Mouse (Mus musculus): Measurements from ENCODE around the gene Dkc1.

Gene Dkc1

DNA sequence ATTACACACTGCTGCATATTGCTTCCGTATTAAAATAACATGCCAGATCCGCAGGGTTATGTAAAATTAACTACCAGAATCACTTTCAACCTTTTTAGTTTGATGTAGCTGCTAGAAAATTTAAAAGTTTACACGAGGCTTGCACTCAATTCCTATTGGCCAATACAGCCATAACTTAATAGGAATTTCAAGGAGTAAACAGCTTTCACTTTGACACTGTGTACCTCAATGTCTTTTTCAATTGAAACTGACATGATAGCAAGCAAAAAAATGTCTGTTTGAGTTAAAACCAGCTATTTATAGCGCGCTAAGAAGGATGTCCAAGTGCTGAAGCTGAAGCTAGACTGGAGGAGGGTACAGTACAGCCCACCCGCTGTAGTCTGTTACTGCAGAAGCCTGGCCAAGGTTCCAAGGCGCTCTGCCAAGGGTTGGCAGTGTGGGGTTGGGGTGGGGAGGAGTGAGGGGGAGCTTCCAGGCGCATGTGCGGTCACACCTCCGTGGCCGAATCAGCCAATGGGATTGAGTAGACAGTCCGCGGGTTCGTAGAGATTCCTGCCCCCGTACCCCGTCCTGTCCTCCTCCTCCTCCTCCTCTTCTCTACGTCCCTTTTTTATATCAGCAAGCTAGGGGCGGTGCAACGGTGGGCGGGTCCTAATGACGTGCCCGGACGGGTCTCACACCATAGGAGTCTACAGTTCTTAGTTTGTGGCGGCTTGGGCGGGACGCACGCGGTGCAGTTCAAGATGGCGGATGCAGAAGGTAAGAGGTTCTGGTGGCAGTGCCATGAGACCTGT lies at the start of gene Dkc1:
Gene Dkc1, plus strand, starts transcription at position 486 of the 794 bp plus-strand sequence.
- DNase-seq (ENCODE audit: low read depth, low spot score): peak; percentile 94

DNA sequence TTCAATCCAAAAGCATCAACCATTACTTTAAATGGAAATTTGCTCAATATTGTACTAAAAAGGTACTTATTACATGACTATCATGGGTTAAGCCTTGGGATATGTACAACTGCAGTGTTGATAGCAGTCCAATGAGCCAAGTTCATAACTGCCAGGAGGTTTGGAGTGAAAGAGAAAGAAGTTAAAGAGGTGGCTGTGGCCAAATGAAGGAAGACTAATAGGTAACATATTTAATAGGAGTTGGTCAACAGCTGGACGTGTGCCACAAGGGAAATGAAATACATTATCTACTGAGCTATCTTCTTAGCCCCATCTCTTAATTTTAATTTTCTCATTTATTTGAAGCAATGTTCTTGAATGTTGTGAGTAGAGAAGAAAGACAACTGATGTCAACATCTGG lies 49.7 kb upstream of the Dkc1 start:
- DNase-seq (ENCODE audit: low read depth, low spot score): no peak

DNA sequence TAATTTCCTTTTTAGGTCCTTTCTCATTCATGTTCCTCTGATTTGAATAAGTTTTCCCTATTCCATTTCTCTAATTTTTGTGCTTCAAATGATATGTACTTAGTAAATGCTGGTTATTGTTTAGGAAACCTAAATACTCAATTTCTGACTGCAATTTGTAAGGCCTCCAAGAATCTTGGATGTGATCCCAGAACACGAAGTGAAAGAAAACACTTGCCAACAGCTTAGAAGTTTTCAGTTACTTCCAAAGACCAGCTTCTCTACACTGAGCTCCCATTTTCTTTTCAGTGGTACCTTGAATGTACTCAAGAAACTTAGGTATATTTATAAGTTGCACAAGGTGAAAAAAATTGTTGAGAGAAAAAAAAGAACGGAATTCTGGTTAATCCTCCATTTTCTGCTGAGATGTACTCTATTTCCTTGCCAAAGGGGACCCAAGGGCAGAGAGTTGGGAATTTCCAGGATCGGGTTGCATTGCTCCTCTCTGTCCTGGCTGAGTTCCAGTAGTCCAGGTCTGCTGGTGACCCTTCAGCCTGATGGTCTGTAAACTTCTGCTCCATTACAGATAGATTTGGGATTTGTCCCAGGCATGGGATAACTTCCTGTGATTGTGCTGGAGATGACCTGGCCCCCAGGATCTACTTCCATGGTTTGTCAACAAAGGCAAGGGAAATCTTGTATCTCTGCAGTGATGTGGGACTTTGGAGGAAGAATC lies 48.6 kb upstream of the Dkc1 start:
- no peak for DNase-seq (ENCODE audit: low read depth, low spot score)

DNA sequence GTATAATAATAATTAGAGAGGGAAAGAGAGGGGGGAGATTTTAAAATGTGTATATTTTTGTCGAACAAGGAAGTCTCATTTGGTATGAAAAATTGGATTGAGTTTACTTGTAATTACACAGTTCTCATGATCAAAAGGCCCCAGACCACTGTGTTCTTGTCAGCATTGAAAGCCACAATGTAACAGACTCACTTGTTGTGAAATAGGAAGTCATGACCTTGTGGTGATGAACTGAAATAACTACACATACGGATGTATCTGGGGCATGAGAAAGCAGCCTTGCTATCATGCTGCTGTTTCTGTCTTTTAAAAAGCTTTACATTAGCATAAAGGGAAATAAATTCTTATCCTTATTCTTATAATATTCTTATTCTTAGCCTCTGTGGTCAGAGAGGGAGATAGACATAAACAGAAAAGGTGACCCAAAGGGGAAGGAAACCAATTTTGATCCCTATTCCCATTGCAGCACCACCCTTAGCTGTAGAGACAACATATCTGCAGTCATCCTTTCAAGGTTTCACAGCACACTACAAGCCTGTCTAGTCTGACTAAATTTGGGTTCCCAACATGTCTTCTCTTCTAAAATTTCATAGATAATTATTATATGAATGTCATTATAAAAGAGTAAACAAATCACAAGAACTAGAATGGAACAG lies 39.4 kb upstream of the Dkc1 start:
- no peak for DNase-seq (ENCODE audit: low read depth, low spot score)

DNA sequence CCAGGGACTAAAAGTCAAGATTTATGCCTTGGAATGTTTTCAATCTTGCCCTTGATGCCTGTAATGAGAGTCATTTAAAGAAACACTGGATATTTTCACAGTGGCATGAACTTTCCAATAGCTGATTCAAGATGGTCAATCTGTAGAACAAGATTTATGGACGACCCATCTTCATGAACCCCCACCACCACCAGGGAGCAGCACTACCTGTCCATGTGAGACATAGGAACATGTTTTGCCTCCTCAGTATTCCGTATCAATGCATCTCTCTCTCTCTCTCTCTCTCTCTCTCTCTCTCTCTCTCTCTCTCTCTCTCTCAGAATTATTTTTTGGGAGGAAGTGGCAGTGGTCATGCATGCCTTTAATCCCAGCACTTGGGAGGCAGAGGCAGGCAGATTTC lies 13.3 kb upstream of the Dkc1 start:
- DNase-seq (ENCODE audit: low read depth, low spot score): peak; percentile 21

DNA sequence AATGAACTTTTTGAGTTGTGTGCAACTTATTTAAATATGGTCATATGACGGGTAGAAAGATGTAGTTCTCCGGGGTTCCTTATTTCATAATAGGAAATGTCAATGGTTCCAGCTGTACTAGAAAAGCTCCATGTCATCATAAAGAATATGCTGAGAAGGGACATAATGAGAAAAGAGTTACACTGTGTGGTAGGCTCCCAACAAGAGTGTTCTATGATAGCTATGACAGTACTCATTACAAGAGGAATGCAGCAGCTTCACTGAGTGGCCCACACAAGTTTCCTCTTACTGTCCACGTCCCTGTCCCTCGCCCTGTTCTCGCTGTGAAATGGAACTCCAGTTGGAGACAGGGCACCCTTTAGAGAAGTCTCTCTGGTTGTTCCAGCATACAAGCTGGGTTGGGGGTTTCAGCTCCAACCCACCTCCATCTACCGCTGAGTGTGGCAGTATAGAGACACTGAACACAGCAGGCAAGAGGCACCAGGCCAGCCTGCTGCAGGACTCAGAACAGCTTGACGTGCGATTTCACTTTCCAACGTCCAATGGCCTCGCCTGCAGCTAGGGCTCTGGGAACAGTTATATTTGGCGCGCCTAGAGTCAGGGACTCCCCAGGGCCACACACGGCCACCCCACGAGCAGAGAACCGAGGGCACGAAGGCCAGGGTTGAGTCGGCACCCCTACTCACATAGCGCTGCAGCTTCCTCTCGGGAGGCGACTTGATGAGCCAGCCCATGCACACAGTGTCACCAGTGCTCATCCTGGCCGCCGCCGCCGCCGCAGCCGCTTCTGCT lies 11.5 kb upstream of the Dkc1 start:
- DNase-seq (ENCODE audit: low read depth, low spot score): peak; percentile 74

DNA sequence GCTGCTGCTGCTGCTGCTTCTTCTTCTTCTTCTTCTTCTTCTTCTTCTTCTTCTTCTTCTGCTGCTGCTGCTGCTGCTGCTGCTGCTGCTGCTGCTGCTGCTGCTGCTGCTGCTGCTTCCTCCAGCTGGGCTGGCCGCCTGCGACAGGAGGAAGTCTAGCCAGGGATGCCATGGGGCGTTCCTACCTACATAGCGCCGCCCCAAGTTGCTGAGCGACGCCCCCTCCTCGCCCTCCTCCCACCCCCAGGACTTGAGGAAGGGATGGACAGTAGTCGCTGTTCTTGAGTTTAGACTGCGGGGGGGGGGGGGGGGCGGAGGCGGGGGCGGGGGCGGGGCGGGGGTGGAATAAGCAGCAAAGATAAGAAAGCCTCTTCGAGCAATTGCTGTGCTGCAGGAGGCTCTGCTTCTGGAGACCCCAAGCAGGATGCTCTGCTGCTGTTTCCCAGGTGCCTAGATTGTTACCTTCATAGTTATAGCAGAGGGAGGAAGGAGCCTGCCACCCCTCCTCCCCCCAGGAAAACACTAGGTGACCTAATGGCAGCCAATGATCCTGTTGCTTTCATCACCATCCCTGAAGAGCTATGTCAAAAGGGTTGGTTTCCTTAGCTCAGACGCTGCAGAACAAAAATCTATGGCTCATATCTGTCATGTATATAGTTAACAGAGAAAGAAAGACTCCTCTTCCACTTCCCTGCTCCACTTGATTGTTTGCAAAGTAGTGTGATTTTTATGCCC lies 10.7 kb upstream of the Dkc1 start, which contains the start of gene Gab3:
Gene Gab3, minus strand, starts transcription at position 685 of the 735 bp plus-strand sequence.
- DNase-seq (ENCODE audit: low read depth, low spot score): peak; percentile 85

DNA sequence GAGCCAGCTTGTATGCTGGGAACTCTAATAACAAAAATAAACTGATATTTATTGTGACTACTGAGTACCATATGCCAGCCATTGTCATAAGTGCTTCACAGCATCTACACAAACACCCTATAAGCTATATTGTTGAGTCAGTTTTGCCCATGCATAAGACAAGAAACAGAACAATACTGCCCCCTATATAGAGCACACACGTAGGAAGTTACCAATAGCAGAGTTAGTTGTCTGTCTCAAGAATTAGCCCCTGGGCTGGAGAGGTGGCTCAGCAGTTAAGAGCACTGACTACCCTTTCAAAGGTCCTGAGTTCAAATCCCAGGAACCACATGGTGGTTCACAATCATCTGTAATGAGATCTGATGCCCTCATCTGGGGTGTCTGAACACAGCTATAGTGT lies 10.0 kb upstream of the Dkc1 start:
- DNase-seq (ENCODE audit: low read depth, low spot score): peak; percentile 41

DNA sequence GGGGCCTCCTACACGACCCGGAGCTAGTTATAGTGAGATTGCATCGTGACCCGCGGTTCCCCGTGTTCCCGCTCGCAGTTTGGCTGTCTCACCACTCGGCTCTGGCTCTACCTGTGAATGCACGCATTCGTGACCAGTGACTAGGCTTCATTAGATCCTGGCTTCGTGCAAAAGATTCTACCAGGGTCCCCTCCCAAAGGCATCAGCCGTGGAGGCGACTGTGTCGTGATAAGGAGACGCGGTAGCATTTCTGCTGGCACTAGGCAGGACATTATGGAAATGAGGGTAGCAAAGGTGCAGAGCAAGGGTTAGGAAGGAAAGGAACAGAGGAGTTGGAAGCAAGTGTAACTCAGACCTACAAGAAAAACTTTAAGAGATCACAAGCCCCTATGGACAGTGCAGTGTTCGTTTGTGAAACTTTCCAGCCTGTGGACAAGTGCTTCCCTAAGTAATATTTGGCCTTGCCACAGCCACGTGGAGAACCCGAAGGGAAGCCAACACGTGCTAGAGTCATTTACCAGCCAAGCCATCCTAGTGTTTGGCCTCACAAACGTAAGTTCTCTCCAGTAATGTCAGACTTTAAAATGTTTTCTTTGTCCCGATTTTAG lies 613 bp downstream of the Dkc1 start:
- no peak for DNase-seq (ENCODE audit: low read depth, low spot score)

DNA sequence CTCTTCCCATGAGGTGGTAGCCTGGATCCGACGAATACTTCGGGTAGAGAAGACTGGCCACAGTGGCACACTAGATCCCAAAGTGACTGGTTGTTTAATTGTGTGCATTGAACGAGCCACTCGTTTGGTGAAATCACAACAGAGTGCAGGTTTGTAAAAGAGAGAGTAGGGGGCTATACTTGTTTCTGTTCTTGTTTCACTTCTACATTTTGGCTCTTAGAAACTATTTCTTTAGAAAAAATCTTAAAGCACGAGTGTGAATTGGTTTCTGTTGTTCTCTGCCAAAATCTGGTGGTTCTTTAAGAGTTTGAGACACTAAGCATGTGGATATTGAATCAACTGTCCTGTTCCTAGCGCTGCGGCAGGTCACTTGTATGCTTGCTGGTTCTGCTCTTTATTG lies 3.1 kb downstream of the Dkc1 start:
- DNase-seq (ENCODE audit: low read depth, low spot score): peak; percentile 32

DNA sequence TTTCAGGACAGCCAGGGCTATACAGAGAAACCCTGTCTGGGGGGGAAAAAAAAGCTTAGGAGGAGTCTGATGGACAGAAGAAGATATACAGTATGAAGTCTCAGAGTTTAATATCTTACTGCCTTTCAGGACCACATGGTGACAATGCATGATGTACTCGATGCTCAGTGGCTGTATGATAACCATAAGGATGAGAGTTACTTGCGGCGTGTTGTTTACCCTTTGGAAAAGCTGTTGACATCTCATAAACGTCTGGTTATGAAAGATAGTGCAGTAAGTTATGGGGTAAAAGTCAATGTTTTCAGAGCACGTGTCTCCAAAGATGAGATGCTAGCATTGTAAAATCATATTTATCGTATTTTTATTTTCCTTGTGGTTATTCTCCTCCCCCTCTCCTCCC lies 6.6 kb downstream of the Dkc1 start:
- no peak for DNase-seq (ENCODE audit: low read depth, low spot score)

DNA sequence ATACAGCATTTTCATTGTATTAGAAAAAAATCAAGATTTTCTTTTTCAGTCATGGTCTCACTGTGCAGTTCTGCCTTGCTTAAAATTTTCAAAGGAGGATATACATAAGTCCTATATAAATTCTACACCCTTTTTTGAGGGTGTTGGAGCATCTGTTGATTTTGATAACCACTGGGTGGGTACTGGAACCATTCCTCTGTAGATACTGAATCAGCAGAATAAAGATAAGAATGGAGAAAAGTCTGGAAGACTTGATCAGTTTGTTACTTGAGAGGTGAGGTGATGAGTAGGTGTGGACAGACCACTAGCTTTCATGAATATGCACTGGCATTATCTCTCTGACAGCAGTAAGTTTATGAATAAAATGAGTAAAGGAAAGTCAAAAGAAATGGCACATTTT lies 19.9 kb downstream of the Dkc1 start:
- no peak for DNase-seq (ENCODE audit: low read depth, low spot score)

DNA sequence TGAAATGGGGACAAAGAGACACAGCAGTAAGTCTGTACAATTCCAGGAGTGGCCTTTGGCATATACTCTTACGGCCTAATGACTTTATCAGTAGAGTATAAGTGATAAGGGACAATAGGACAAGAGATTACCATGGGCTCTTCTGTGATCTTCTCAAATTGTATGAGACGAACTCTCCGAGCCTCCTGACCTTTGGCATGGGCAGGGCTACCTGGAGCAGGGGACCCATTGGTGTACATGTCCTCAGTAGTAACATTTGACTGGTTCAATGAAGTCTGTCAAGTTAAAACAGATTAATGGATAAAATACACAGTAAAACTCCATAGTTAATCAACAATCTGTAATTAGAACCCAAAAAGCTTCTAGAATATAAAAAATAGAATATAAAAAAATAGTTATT lies 30.0 kb downstream of the Dkc1 start:
- no peak for DNase-seq (ENCODE audit: low read depth, low spot score)

DNA sequence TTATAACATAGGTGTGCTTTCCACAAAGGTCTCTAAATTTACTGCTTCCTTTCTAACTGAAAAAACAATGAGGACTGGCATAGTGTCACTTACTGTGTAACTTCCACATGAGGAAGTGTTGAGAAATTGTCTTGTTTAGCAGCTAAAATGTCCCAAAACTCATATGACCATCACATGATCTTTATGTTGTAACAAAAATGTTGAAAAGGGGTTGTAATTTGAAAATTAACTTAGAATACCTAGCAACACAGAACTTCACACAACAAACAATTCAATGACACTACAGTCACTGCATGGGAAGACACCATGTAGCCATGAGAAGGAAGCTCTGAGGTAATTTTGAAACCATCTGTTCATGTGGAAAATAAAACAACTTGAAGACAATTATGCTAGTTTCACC lies 31.2 kb downstream of the Dkc1 start:
- DNase-seq (ENCODE audit: low read depth, low spot score): no peak

DNA sequence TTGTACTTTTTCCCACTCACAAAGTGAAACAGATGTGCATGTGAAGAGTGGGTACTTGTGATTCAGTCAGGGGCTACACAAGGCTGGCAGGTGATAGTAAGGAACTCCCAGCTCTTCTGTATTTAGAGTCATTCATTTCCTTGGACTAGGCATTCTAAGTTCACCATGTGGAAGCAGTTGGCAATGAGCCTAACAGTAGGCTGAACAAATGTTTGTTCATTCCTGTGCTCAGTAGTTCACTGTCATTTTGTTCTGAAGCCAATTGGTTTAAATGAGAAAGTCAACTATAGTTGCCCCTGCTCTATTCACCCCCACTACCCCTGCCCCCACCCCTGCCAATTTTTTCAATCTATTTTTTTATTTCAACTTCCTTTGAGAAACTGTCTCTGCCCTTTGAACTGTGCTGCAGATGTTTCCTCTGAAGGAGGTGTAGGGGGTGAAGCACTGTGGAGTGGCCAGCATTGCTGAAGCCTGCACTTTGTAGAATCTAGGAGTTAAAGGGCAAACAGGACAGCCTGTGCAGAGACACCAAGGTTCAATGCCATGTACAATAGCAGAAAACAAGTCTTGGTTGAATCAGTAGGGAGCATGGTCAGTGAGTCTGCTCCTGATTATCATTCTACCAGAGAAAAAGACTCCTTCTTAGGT lies 32.8 kb downstream of the Dkc1 start:
- DNase-seq (ENCODE audit: low read depth, low spot score): peak; percentile 50

DNA sequence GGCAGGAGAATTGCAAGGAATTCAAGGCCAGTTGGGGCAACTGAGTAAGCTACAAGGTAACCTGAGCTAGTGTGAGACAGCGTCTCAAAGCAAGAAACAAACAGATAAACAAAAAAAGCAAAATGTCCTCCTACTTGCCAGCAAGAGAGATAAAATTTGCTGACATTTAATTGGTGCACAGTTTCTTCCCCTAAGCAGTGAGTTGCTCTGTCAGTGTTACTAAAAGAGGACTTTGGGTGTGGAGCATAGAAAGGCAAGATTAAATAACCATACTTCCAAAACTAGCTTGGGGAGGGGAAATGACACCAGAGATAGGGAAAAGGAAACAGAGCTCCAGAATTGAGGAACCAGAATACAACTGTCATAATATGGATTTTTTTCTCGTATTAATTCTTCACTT lies 33.8 kb downstream of the Dkc1 start:
- DNase-seq (ENCODE audit: low read depth, low spot score): peak; percentile 22

DNA sequence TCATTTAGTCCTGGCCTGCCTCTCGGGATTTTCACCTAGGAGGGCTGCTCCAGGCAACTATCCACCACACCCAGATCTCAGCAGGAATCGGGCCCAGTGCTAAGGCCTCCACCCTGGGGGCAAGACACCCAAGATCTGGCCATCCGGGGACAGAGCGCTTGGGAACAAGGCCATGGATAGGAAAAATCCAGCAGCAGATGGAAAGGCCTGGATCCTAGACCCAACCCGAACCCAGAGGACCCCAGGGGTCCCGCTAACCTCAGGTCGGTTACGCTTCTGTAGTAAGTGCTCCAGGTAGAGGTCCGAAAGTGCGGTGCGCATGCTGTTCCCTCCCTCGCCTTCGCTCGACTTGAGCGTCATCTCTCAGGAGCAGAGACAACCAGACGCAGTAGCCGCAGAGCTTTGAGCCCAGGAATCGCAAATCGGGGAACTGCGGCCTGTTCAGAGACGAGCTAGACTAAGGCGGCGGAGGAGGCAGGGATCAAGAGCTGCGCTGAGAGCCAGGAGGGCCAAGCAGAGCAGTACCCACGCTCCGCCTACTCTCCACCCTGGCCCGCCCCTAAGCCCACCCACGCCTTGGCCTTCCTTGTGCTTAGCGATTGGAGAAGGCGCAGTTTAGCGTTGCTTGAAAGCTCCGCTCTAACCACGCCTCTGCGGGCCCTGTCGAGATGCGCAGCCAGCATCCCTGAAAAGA lies 35.0 kb downstream of the Dkc1 start, which contains the start of gene Mpp1:
Gene Mpp1, minus strand, starts transcription at position 550 of the 694 bp plus-strand sequence.
- DNase-seq (ENCODE audit: low read depth, low spot score): peak; percentile 88

DNA sequence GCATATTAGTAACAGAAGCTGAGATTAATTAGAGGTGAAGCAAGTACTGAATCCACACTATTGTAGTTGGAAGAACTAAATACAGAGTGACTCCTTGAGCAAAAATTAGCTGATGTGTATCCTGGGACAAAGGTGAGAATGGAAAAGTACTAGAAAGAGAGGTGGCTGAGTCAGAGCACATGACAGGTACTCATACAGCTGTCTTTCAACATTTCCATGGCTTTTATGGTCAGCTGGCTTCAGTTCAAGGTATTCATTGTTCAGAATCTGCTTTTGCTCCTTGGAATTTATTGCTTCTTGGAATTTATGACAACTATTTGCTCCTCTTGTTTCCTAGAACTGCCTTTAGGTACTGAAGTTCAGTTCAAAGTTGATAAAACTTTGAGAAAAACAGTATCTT lies 41.3 kb downstream of the Dkc1 start:
- DNase-seq (ENCODE audit: low read depth, low spot score): no peak

DNA sequence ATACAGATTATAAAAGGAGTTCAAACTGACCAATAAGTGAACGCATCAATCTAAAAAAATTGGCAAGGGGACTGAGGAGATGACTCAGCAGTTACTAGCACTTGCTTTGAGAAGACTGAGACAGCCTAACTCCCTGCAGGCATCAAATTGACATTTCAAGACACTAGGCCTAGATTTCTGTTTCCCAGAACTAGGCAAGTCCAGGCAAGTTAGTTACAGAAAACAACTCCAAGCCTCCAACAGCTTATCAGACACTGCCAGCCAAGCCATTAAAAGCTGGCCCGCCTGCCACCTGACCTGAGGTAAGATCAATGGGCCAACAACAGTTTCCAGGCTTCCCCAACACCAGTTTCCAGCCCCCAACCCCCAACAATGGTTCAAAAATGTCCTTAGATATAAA lies 42.1 kb downstream of the Dkc1 start:
- DNase-seq (ENCODE audit: low read depth, low spot score): no peak
